9 mouse cellular contexts compared by ENCODE assay signal in the genomic region with DNA sequence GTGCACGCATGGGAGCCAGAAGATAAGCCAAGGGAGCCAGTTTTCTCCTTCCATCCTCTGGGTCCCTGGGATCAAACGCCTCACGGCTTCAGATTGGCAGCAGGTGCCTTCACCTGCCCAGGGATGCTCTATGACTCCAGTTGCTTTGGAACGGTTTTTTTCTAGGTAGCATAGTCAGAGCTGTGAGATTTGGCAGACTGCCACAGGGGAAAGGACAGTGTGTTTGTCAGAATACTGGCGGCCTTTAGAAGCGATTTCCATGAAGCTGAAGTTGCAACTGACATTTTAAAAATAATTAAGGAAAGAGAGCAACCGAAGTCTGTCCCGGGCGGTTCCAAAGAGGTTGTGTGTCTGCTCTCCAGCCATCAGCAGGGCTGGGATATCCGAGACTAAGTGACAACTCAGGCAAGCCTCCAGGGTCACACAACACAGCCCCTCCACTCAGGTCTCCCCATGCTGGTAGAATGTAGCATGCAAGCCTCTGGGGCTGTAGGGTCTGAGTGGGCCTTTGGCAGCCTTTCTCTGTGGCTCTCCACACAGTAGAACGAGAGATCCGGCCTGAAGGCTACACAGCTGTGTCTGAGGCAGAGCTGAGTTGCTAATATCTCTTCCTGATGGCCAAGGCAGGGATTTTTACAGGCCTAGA. TPM values are rescaled to one million over a fixed set of nuclear protein-coding genes. Genes with fewer than 3 reads are reported as not detected.
A peak's percentile ranks its signal among the peaks of the same experiment; 100 is the strongest.
DNase-seq lines count a peak whose midpoint lies in the region; ATAC-seq lines count a peak whose summit lies in the region.
"Had no signal": no experiment of that assay in that cellular context is flagged by ENCODE, and none has a peak within 500 bp of the region (broad histone marks: within the 10 kb centered on the region; RNA-seq: fewer than 3 reads in every experiment).

No protein-coding gene starts in this region.

- no peaks in the 10 kb centered on the region for H3K9me3 ChIP-seq in hindbrain, embryonic 14.5 days (ENCODE audit: control insufficient read depth, low read length)
- no peaks in the 10 kb centered on the region for H3K9me3 ChIP-seq in hindbrain, embryonic 11.5 days (ENCODE audit: control insufficient read depth, low read length)
- H3K9me3 ChIP-seq in heart, embryonic 13.5 days, result no peaks in the 10 kb centered on the region
- no peaks in the 10 kb centered on the region for H3K9me3 ChIP-seq in neural tube, embryonic 15.5 days (replicated peaks)

- H3K4me3 ChIP-seq in hindbrain, embryonic 14.5 days (replicated peaks; ENCODE audit: low read length), result no peak overlapping the region
- H3K4me3 ChIP-seq in hindbrain, embryonic 11.5 days (ENCODE audit: low read depth, low read length), result no peak overlapping the region
- H3K4me3 ChIP-seq in heart, embryonic 13.5 days, result no peak overlapping the region
- no peak overlapping the region for H3K4me3 ChIP-seq in neural tube, embryonic 15.5 days (replicated peaks)

- no peaks in the 10 kb centered on the region for H3K36me3 ChIP-seq in hindbrain, embryonic 14.5 days (replicated peaks; ENCODE audit: control insufficient read depth, insufficient read depth)
- no peaks in the 10 kb centered on the region for H3K36me3 ChIP-seq in hindbrain, embryonic 11.5 days (ENCODE audit: control insufficient read depth, insufficient read depth, low read length)
- no peaks in the 10 kb centered on the region for H3K36me3 ChIP-seq in heart, embryonic 13.5 days
- no peaks in the 10 kb centered on the region for H3K36me3 ChIP-seq in neural tube, embryonic 15.5 days

- 72% methylated on average over 12 of the region's 12 CpGs for WGBS in hindbrain, embryonic 14.5 days
- WGBS in hindbrain, embryonic 11.5 days, result 83% methylated on average over 12 of the region's 12 CpGs
- 32% methylated on average over 12 of the region's 12 CpGs for WGBS in heart, embryonic 13.5 days
- 66% methylated on average over 12 of the region's 12 CpGs for WGBS in neural tube, embryonic 15.5 days

- no peak overlapping the region for H3K9ac ChIP-seq in hindbrain, embryonic 14.5 days
- no peak overlapping the region for H3K9ac ChIP-seq in hindbrain, embryonic 11.5 days (ENCODE audit: low read depth, low read length)
- H3K9ac ChIP-seq in heart, embryonic 13.5 days, result peak overlapping the region; percentile 48
- no peak overlapping the region for H3K9ac ChIP-seq in neural tube, embryonic 15.5 days (replicated peaks)

- no peak for DNase-seq in hindbrain, embryonic 14.5 days (ENCODE audit: low spot score)
- no peak for DNase-seq in hindbrain, embryonic 11.5 days (ENCODE audit: low spot score)
- peak; percentile 66 for DNase-seq in testis, postnatal 10 days (ENCODE audit: low spot score)
- DNase-seq in testis, postnatal 14 days (ENCODE audit: low spot score), result no peak
- no peak for DNase-seq in layer of hippocampus, adult 9-10 months (ENCODE audit: low spot score)
- DNase-seq: thymus, adult 18-20 months had no signal

- ATAC-seq in hindbrain, embryonic 14.5 days (ENCODE audit: low FRiP score), result no peak
- no peak for ATAC-seq in hindbrain, embryonic 11.5 days (ENCODE audit: low FRiP score)
- 0 out of 2 replicates have a peak, but pooled peaks have one; percentile 17 for ATAC-seq in heart, embryonic 13.5 days (ENCODE audit: extremely low read depth, insufficient number of reproducible peaks, low FRiP score, low TSS enrichment)
- no peak for ATAC-seq in neural tube, embryonic 15.5 days (ENCODE audit: low FRiP score)
- no peak for ATAC-seq in inflammation-experienced regulatory T-cells, adult 6 months

- no peaks in the 10 kb centered on the region for H3K27me3 ChIP-seq in hindbrain, embryonic 14.5 days (ENCODE audit: control insufficient read depth, insufficient read depth, low read length)
- H3K27me3 ChIP-seq in hindbrain, embryonic 11.5 days (ENCODE audit: control insufficient read depth, insufficient read depth, low read length), result no peaks in the 10 kb centered on the region
- peaks cover 9% of the 10 kb centered on the region for H3K27me3 ChIP-seq in heart, embryonic 13.5 days (replicated peaks)
- no peaks in the 10 kb centered on the region for H3K27me3 ChIP-seq in neural tube, embryonic 15.5 days (replicated peaks)

- peak overlapping the region; percentile 49; the same call in 1 of the 2 replicates for H3K27ac ChIP-seq in hindbrain, embryonic 14.5 days
- no peak overlapping the region for H3K27ac ChIP-seq in hindbrain, embryonic 11.5 days (ENCODE audit: low read depth, low read length)
- peak overlapping the region; percentile 76 for H3K27ac ChIP-seq in heart, embryonic 13.5 days (replicated peaks)
- peak overlapping the region; percentile 37; the same call in 1 of the 2 replicates for H3K27ac ChIP-seq in neural tube, embryonic 15.5 days (replicated peaks)

- no peaks in the 10 kb centered on the region for H3K4me1 ChIP-seq in hindbrain, embryonic 14.5 days (replicated peaks; ENCODE audit: control insufficient read depth, insufficient read depth, low read length)
- H3K4me1 ChIP-seq in hindbrain, embryonic 11.5 days (replicated peaks; ENCODE audit: control insufficient read depth, insufficient read depth, low read length), result no peaks in the 10 kb centered on the region
- H3K4me1 ChIP-seq in heart, embryonic 13.5 days, result peaks cover 65% of the 10 kb centered on the region
- peaks cover 13% of the 10 kb centered on the region for H3K4me1 ChIP-seq in neural tube, embryonic 15.5 days

- H3K4me2 ChIP-seq in hindbrain, embryonic 14.5 days (replicated peaks), result no peak overlapping the region
- H3K4me2 ChIP-seq in hindbrain, embryonic 11.5 days (replicated peaks; ENCODE audit: low read depth, low read length), result no peak overlapping the region
- H3K4me2 ChIP-seq in heart, embryonic 13.5 days, result no peak overlapping the region
- no peak overlapping the region for H3K4me2 ChIP-seq in neural tube, embryonic 15.5 days

RNA-seq across cellular contexts. Expression of a gene that starts 28.4 kb away (rescaled TPM):
- 12.6 and 12.8 TPM in 2 replicates for polyA plus RNA-seq in hindbrain, embryonic 14.5 days (2014; fragmentation: Nextera tagmentation; extraction: Ambion mirVana)
- polyA plus RNA-seq in hindbrain, embryonic 11.5 days (2014; fragmentation: Nextera tagmentation; extraction: Ambion mirVana), result 6.4 and 8.4 TPM in 2 replicates
- 5.1 and 5.6 TPM in 2 replicates for polyA plus RNA-seq in heart, embryonic 13.5 days (2015; fragmentation: Nextera tagmentation; extraction: Ambion mirVana)
- 4.5 and 6.1 TPM in 2 replicates for polyA plus RNA-seq in neural tube, embryonic 15.5 days (2015; fragmentation: Nextera tagmentation; extraction: Ambion mirVana)
- 1 to 10 TPM; 2.8 to 5.3 (median 3.6) TPM for polyA plus RNA-seq in inflammation-experienced regulatory T-cells, adult 6 months (2017; shearing (Covaris generic))
